Mouse (Mus musculus) forebrain, embryonic 13.5 days (tissue): Measurements from ENCODE around the gene Calm2. TPM values are rescaled to one million over a fixed set of nuclear protein-coding genes. Genes with fewer than 3 reads are reported as not detected.

ENCODE experiments used
- ATAC-seq: fragments of 200-750 bp; cut with Nextera tagmentation; 2 replicates; pipeline ENCODE4 v1.8.0; 2017
- H3K27ac ChIP-seq: fragments of 300-500 bp; sonication (generic); 2 replicates; pipeline ENCODE4 v1.5.1; 2015; ENCODE audit warnings: inconsistent platforms, mild to moderate bottlenecking, moderate library complexity
- H3K27me3 ChIP-seq: fragments of 300-500 bp; sonication (generic); 2 replicates; pipeline ENCODE4 v1.6.1; 2015; ENCODE audit warnings: mild to moderate bottlenecking, inconsistent platforms
- H3K36me3 ChIP-seq: fragments of 300-500 bp; sonication (generic); 2 replicates; pipeline ENCODE4 v1.6.1; 2015; ENCODE audit warnings: mild to moderate bottlenecking, inconsistent platforms; ENCODE audit not compliant: poor library complexity, severe bottlenecking
- H3K4me1 ChIP-seq: fragments of 300-500 bp; sonication (generic); 2 replicates; pipeline ENCODE4 v1.6.1; 2015; ENCODE audit warnings: inconsistent platforms
- H3K4me2 ChIP-seq: fragments of 300-500 bp; sonication (generic); 2 replicates; pipeline ENCODE4 v1.6.1; 2015; ENCODE audit warnings: inconsistent platforms, mild to moderate bottlenecking, moderate library complexity
- H3K4me3 ChIP-seq: fragments of 300-500 bp; sonication (generic); 2 replicates; pipeline ENCODE4 v1.5.1; 2015; ENCODE audit warnings: mild to moderate bottlenecking, inconsistent platforms
- H3K9ac ChIP-seq: fragments of 300-500 bp; sonication (generic); 2 replicates; pipeline ENCODE4 v1.6.1; 2015; ENCODE audit warnings: mild to moderate bottlenecking, inconsistent platforms
- H3K9me3 ChIP-seq: fragments of 300-500 bp; sonication (generic); replicated peaks from 2 replicates; pipeline ENCODE4 v1.6.1; 2016; ENCODE audit warnings: inconsistent platforms
- WGBS: fragments of 180-500 bp; shearing (Covaris S2); methylation state at CpG from one replicate; pipeline ENCODE4 v1.1.7; 2015; 5-methylcytosine and 5-hydroxymethylcytosine counted together
- polyA plus RNA-seq: library from polyadenylated mRNA; unstranded; fragments of >200 nt; fragmentation: Nextera tagmentation; extraction: Ambion mirVana; gene quantifications from 2 replicates; pipeline ENCODE4 v1.2.1, GENCODE M21; 2015

The Calm2 gene
- polyA plus RNA-seq, 1 experiment from 2014 or later, result 1,701 TPM

DNA sequence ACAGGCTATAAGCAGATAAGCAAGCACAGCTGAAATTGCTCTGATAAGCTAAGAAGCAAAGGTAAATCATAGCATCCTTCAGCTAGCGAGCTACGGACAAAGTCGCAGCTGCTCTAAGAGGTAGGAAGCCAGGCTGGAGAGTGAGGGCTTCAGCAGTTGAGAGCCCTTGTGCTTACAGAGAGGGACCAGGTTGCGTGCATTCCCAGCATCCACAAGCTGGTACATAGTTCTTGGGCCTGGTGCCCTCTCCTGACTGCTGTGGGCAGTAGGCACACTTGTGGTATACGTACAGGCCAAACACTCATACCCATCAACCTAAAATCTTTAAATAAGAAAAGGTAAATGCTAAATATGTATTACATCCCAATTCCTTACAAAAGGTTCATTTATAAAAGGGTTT, 14.0 kb downstream of the Calm2 start:
- Histone ChIP-seq H3K4me3 (no peak overlapping the region), H3K4me1 (0 out of 2 replicates have a peak, but pooled peaks cover under 1% of the 10 kb centered on the region), H3K9ac (no peak overlapping the region), H3K36me3 (peaks cover 70% of the 10 kb centered on the region), H3K4me2 (no peak overlapping the region), H3K9me3 (no peaks in the 10 kb centered on the region), H3K27me3 (no peaks in the 10 kb centered on the region), H3K27ac (no peak overlapping the region)
- WGBS, result 98% methylated on average over 5 of the region's 5 CpGs
- ATAC-seq, result no peak

GRCm38 (mm10) chr17:87432314-87432713, 14.4 kb downstream of the Calm2 start:
- no peak overlapping the region for H3K9ac ChIP-seq

DNA sequence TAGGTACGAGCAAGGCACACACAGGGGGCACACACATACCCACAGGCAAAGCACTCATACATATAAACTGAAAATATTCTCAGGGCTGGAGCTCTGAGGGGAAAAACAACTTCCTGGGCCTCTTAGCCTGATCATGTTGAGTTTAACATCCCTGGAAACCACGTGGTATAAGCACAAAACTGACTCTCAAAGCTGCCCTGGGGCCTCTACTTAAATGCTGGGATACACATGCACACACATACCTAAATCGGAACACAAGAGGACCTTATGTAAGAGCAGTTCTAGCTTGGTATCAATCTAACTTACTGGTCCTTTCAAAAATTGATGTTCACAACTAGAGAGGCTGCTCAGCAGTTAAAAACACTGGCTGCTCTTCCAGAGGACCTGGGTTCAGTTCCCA, 17.3 kb downstream of the Calm2 start:
- H3K4me2 ChIP-seq, result no peak overlapping the region
- H3K36me3 ChIP-seq, result peaks cover 54% of the 10 kb centered on the region
- WGBS, result 85% methylated on average over 3 of the region's 3 CpGs
- no peak overlapping the region for H3K9ac ChIP-seq
- H3K27me3 ChIP-seq, result no peaks in the 10 kb centered on the region
- ATAC-seq, result no peak
- H3K27ac ChIP-seq, result no peak overlapping the region
- no peaks in the 10 kb centered on the region for H3K9me3 ChIP-seq
- H3K4me3 ChIP-seq, result no peak overlapping the region
- H3K4me1 ChIP-seq, result peaks cover 3% of the 10 kb centered on the region; the same call in 1 of the 2 replicates

More at GRCm38 (mm10) chr17:87432314-87432713, 14.4 kb downstream of the Calm2 start:
- peaks cover 3% of the 10 kb centered on the region; the same call in 1 of the 2 replicates for H3K4me1 ChIP-seq
- H3K4me2 ChIP-seq, result no peak overlapping the region
- no peak for ATAC-seq
- H3K4me3 ChIP-seq, result no peak overlapping the region
- no peaks in the 10 kb centered on the region for H3K27me3 ChIP-seq
- H3K27ac ChIP-seq, result no peak overlapping the region
- no peaks in the 10 kb centered on the region for H3K9me3 ChIP-seq
- peaks cover 70% of the 10 kb centered on the region for H3K36me3 ChIP-seq

GRCm38 (mm10) chr17:87427511-87427910, 19.2 kb downstream of the Calm2 start, which contains the start of gene Stpg4:
Gene Stpg4, minus strand, starts transcription at chr17:87427741.
- H3K27ac ChIP-seq, result no peak within 1 kb of the TSS
- H3K36me3 ChIP-seq, result peaks cover 39% of the 10 kb centered on the region
- H3K4me1 ChIP-seq, result peaks cover 3% of the 10 kb centered on the region; the same call in 1 of the 2 replicates
- no peak within 1 kb of the TSS for H3K9ac ChIP-seq
- H3K4me3 ChIP-seq, result no peak within 1 kb of the TSS
- H3K4me2 ChIP-seq, result no peak within 1 kb of the TSS; the same call in 1 of the 2 replicates
- WGBS, result 49% methylated on average over 24 of the region's 24 CpGs
- no peaks in the 10 kb centered on the region for H3K9me3 ChIP-seq
- no peaks in the 10 kb centered on the region for H3K27me3 ChIP-seq
- ATAC-seq, result no peak

- H3K4me1 ChIP-seq, result no peaks in the 10 kb centered on the region
- no peak overlapping the region for H3K27ac ChIP-seq
- WGBS, result 84% methylated on average over 7 of the region's 7 CpGs
- no peak for ATAC-seq
- H3K4me2 ChIP-seq, result no peak overlapping the region
- no peaks in the 10 kb centered on the region for H3K27me3 ChIP-seq
- H3K4me3 ChIP-seq, result no peak overlapping the region
- H3K36me3 ChIP-seq, result 0 out of 2 replicates have a peak, but pooled peaks cover 4% of the 10 kb centered on the region
- H3K9me3 ChIP-seq, result no peaks in the 10 kb centered on the region
- no peak overlapping the region for H3K9ac ChIP-seq
Measured at GRCm38 (mm10) chr17:87418082-87418481, 28.7 kb downstream of the Calm2 start.

- ATAC-seq, result no peak
- H3K36me3 ChIP-seq, result no peaks in the 10 kb centered on the region
- no peak overlapping the region for H3K9ac ChIP-seq
- no peak overlapping the region for H3K4me2 ChIP-seq
- H3K27ac ChIP-seq, result no peak overlapping the region
- no peaks in the 10 kb centered on the region for H3K9me3 ChIP-seq
- 89% methylated on average over 4 of the region's 4 CpGs for WGBS
- H3K4me3 ChIP-seq, result no peak overlapping the region
- no peaks in the 10 kb centered on the region for H3K4me1 ChIP-seq
- H3K27me3 ChIP-seq, result no peaks in the 10 kb centered on the region
Measured at GRCm38 (mm10) chr17:87406646-87407045, 40.1 kb downstream of the Calm2 start.

DNA sequence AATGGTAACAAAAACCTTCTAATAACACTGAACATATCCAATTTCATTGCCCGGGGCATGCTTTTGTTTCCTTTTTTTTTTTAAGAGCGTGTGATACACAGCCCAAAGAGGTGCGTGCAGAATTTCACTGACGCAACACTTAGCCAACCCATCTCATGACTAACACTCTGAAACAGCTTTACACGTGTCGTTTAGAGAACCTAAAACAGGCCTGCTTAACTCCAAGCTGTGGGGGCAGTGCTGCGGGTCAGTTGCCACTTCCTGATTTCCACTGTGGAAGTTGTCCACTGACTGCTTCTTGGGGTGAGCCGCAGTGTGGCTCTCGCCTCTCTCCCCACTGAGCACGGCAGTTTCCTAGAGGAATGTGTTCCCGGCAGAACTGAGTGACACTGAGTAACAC, 41.2 kb downstream of the Calm2 start:
- Histone ChIP-seq H3K27me3 (no peaks in the 10 kb centered on the region), H3K4me1 (no peaks in the 10 kb centered on the region), H3K27ac (no peak overlapping the region), H3K9me3 (no peaks in the 10 kb centered on the region), H3K4me2 (no peak overlapping the region), H3K36me3 (no peaks in the 10 kb centered on the region), H3K9ac (no peak overlapping the region), H3K4me3 (no peak overlapping the region)
- ATAC-seq, result no peak
- WGBS, result 76% methylated on average over 11 of the region's 11 CpGs

DNA sequence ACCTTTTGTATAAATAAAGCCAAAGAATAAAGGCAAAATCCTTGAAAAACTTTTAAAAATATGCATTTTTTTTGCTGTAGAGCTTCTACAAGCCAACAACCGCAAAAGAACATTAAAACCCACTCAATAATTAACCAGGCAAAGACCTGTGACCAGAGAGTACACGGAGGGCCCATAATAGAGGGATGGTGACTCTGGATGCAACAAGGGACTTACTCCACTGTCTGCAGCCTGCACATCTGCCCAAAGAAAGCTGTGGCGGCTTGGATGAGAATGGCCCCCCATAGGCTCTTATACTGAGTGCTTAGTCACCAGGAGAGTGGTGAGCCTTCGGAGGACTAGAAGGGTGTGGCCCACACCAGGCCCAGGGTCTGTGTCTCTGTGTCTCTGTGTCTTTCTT, 43.3 kb downstream of the Calm2 start:
- 76% methylated on average over 4 of the region's 4 CpGs for WGBS
- no peaks in the 10 kb centered on the region for H3K4me1 ChIP-seq

GRCm38 (mm10) chr17:87402444-87402843, 44.3 kb downstream of the Calm2 start:
- H3K27ac ChIP-seq, result no peak overlapping the region
- 88% methylated on average over 11 of the region's 11 CpGs for WGBS
- no peak overlapping the region for H3K4me2 ChIP-seq

More for the DNA sequence above, 43.3 kb downstream of the Calm2 start:
- Histone ChIP-seq H3K4me2 (no peak overlapping the region), H3K27ac (no peak overlapping the region), H3K4me3 (no peak overlapping the region), H3K36me3 (no peaks in the 10 kb centered on the region), H3K9me3 (no peaks in the 10 kb centered on the region), H3K27me3 (no peaks in the 10 kb centered on the region), H3K9ac (no peak overlapping the region)
- no peak for ATAC-seq

DNA sequence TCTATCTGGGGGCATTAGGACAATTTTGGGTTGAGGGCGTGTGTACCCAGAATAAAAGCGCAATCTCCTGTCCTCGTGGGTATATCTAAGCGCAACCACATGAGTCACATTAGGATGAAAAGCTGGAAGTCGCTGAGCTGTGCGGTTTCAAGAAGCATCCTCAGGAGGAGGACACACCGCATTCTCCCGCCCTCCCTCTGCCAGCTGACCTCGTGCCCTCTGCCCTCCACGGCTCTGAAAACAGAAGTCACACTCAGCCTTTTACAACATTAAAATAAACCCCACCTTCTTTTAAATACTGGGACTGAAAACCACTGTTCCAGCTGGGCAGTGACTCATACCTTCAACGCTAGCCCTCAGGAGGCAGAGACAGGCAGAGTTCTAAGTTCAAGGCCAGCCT, 49.6 kb downstream of the Calm2 start:
- Histone ChIP-seq H3K27me3 (no peaks in the 10 kb centered on the region), H3K9me3 (no peaks in the 10 kb centered on the region), H3K27ac (no peak overlapping the region), H3K9ac (no peak overlapping the region), H3K36me3 (no peaks in the 10 kb centered on the region), H3K4me2 (no peak overlapping the region), H3K4me3 (no peak overlapping the region), H3K4me1 (no peaks in the 10 kb centered on the region)
- no peak for ATAC-seq
- 84% methylated on average over 11 of the region's 11 CpGs for WGBS

More at GRCm38 (mm10) chr17:87402444-87402843, 44.3 kb downstream of the Calm2 start:
- Histone ChIP-seq H3K4me3 (no peak overlapping the region), H3K9ac (no peak overlapping the region), H3K4me1 (no peaks in the 10 kb centered on the region), H3K9me3 (no peaks in the 10 kb centered on the region), H3K27me3 (no peaks in the 10 kb centered on the region), H3K36me3 (no peaks in the 10 kb centered on the region)
- ATAC-seq, result no peak

GRCm38 (mm10) chr17:87391242-87391641, 55.5 kb downstream of the Calm2 start:
- no peaks in the 10 kb centered on the region for H3K27me3 ChIP-seq
- ATAC-seq, result no peak
- H3K36me3 ChIP-seq, result no peaks in the 10 kb centered on the region
- no peak overlapping the region for H3K4me3 ChIP-seq
- H3K27ac ChIP-seq, result no peak overlapping the region
- whole genome bisulfite sequencing, result 50% methylated on average over 7 of the region's 7 CpGs
- H3K4me1 ChIP-seq, result peaks cover 12% of the 10 kb centered on the region
- H3K9me3 ChIP-seq, result no peaks in the 10 kb centered on the region
- no peak overlapping the region for H3K9ac ChIP-seq
- no peak overlapping the region for H3K4me2 ChIP-seq

- H3K36me3 ChIP-seq, result no peaks in the 10 kb centered on the region
- no peaks in the 10 kb centered on the region for H3K9me3 ChIP-seq
- peak; percentile 60 for ATAC-seq
- H3K4me1 ChIP-seq, result peaks cover 12% of the 10 kb centered on the region
- H3K9ac ChIP-seq, result no peak overlapping the region
- no peak overlapping the region for H3K4me3 ChIP-seq
- H3K27ac ChIP-seq, result no peak overlapping the region
- H3K4me2 ChIP-seq, result no peak overlapping the region
- WGBS, result 8% methylated on average over 3 of the region's 5 CpGs
- no peaks in the 10 kb centered on the region for H3K27me3 ChIP-seq
Measured at GRCm38 (mm10) chr17:87387068-87387467, 59.7 kb downstream of the Calm2 start.

DNA sequence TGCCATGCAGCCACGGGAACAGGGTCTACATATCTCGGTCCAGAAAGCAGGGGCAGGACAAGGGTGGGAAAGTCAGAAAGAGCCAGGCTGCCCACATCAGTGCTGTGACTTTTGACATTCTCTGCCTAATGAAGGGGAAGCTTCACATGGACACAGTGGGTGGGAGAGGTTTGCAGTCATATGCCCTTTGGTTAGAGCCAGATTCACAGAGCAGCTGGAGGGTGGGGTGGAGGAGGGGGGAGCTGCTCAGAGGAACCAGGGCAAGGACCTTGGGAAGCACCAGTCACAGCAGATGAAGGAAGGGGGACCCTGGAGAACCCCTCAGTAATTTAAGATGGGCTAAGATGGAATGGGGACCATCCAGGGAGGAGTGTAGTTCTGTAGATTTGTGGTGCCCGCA, 60.9 kb downstream of the Calm2 start:
- Histone ChIP-seq H3K4me3 (no peak overlapping the region), H3K9ac (no peak overlapping the region), H3K4me2 (no peak overlapping the region), H3K9me3 (no peaks in the 10 kb centered on the region), H3K27ac (no peak overlapping the region), H3K27me3 (no peaks in the 10 kb centered on the region), H3K36me3 (no peaks in the 10 kb centered on the region), H3K4me1 (peaks cover 7% of the 10 kb centered on the region)
- no peak for ATAC-seq
- 77% methylated on average over 3 of the region's 3 CpGs for WGBS
